Mouse (Mus musculus) ES-Bruce4 (cell line): ENCODE results near the gene Mt3.

Source experiments
- CTCF ChIP-seq: IDR thresholded peaks from one replicate; pipeline ENCODE4 v1.8.1; 2011; ENCODE audit warnings: low read depth, low read length
- EP300 ChIP-seq: IDR thresholded peaks from 2 replicates; pipeline ENCODE4 v1.6.1; 2011; ENCODE audit warnings: low read depth, low read length; ENCODE audit not compliant: insufficient read depth
- POLR2A ChIP-seq: IDR thresholded peaks from one replicate; pipeline ENCODE4 v1.8.1; 2011; ENCODE audit warnings: low read length; ENCODE audit not compliant: insufficient read depth

- TF ChIP-seq POLR2A (peak; percentile 48), CTCF (no peak), EP300 (peak; percentile 89)
Observed at GRCm38 (mm10) chr8:94191101-94191691, 38.8 kb downstream of the Mt3 start.
